Mouse (Mus musculus) spleen, postnatal 14 days (tissue): Measurements from ENCODE around the gene Mif4gd.
A peak's percentile ranks its signal among the peaks of the same experiment; 100 is the strongest.
"Not testable (repeated sequence)": the region's sequence is repeated elsewhere in the genome, so short reads cannot be mapped to it uniquely, and the experiment has no call there.

ENCODE experiments used
- DNase-seq, 2 experiments: peaks; one replicate each; pipeline ENCODE4 v3.0.0; 2021 to 2022; ENCODE audit warnings: low spot score in 2 of 2

Gene Mif4gd

GRCm38 (mm10) chr11:115612410-115613137 lies at the start of gene Mif4gd:
TSS of gene Mif4gd (minus strand) at chr11:115612969.
- peak; percentile 97 for DNase-seq

GRCm38 (mm10) chr11:115660376-115660775 lies 47.6 kb upstream of the Mif4gd start:
- DNase-seq, result no peak

- DNase-seq, result no peak
These were observed 45.8 kb upstream of the Mif4gd start for GRCm38 (mm10) chr11:115658521-115658920.

GRCm38 (mm10) chr11:115654128-115654527 lies 41.4 kb upstream of the Mif4gd start:
- no peak for DNase-seq

GRCm38 (mm10) chr11:115653194-115653593 lies 40.4 kb upstream of the Mif4gd start:
- no peak for DNase-seq

GRCm38 (mm10) chr11:115651680-115652079 lies 38.9 kb upstream of the Mif4gd start:
- no peak for DNase-seq

GRCm38 (mm10) chr11:115649706-115650105 lies 36.9 kb upstream of the Mif4gd start:
- no peak for DNase-seq

- DNase-seq, result peak in 1 of 2 experiments; percentile 46
These were observed 34.7 kb upstream of the Mif4gd start for GRCm38 (mm10) chr11:115647459-115647858.

GRCm38 (mm10) chr11:115646439-115646838 lies 33.7 kb upstream of the Mif4gd start:
- no peak for DNase-seq

GRCm38 (mm10) chr11:115645498-115645897 lies 32.7 kb upstream of the Mif4gd start:
- not testable (repeated sequence) for DNase-seq

- no peak for DNase-seq
These were observed 31.5 kb upstream of the Mif4gd start for GRCm38 (mm10) chr11:115644308-115644707.

- DNase-seq, result no peak
These were observed 30.5 kb upstream of the Mif4gd start for GRCm38 (mm10) chr11:115643265-115643664.

- DNase-seq, result no peak
These were observed 29.9 kb upstream of the Mif4gd start for GRCm38 (mm10) chr11:115642705-115643104.

GRCm38 (mm10) chr11:115641664-115642036 lies 28.9 kb upstream of the Mif4gd start:
- no peak for DNase-seq

GRCm38 (mm10) chr11:115640978-115641663 lies 28.4 kb upstream of the Mif4gd start:
- peak; percentile 28 to 50 for DNase-seq

GRCm38 (mm10) chr11:115640311-115640828 lies 27.6 kb upstream of the Mif4gd start:
- no peak for DNase-seq

- no peak for DNase-seq
These were observed 26.8 kb upstream of the Mif4gd start for GRCm38 (mm10) chr11:115639540-115639939.

- no peak for DNase-seq
These were observed 26.0 kb upstream of the Mif4gd start for GRCm38 (mm10) chr11:115638498-115639409.

- no peak for DNase-seq
These were observed 24.2 kb upstream of the Mif4gd start for GRCm38 (mm10) chr11:115636960-115637359.

- DNase-seq, result no peak
These were observed 22.7 kb upstream of the Mif4gd start for GRCm38 (mm10) chr11:115635484-115635883.

- no peak for DNase-seq
These were observed 22.3 kb upstream of the Mif4gd start for GRCm38 (mm10) chr11:115635041-115635440.

GRCm38 (mm10) chr11:115634109-115634508 lies 21.3 kb upstream of the Mif4gd start:
- DNase-seq, result no peak
